Mouse (Mus musculus) left cerebral cortex, postnatal 36 days (tissue): ENCODE measurements around the gene Trim7. TPM values are rescaled to one million over a fixed set of nuclear protein-coding genes. Genes with fewer than 3 reads are reported as not detected.
"Not testable (repeated sequence)": the region's sequence is repeated elsewhere in the genome, so short reads cannot be mapped to it uniquely, and the experiment has no call there.

ENCODE experiments used
- DNase-seq, 2 experiments: peaks; one replicate each; pipeline ENCODE4 v3.0.0; 2021 to 2022; ENCODE audit warnings: low spot score in 2 of 2, mixed read lengths in 1 of 2
- intact Hi-C: fragments of 180-260 bp; cut with DNase I; formaldehyde crosslinking; loops from one replicate; pipeline ENCODE4 v1.15.1; 2025
- total RNA-seq, 2 experiments: library from RNA; stranded (reverse); gene quantifications; 2 replicates each; pipeline ENCODE4 v1.2.3; 2021

The Trim7 gene
- total RNA-seq, 2 experiments from 2014 or later, result 2.5 to 3.0 TPM

GRCm38 (mm10) chr11:48871201-48871772, 45.3 kb downstream of the Trim7 start, which contains the start of gene Irgm1:
TSS of gene Irgm1 (minus strand) at chr11:48871683.
- DNase-seq, result peak in 1 of 2 experiments; percentile 26
- intact Hi-C loops, result loop anchor here (5.0 to 10.0 kb wide), 2 partner anchors 314 to 401 kb away; partner anchors contain the start of gene Btnl9

- peak in 1 of 2 experiments; percentile 25 for DNase-seq
- intact Hi-C loops, result loop anchor here (5.0 to 10.0 kb wide), 2 partner anchors 313 to 400 kb away; partner anchors contain the start of gene Btnl9
Measured at GRCm38 (mm10) chr11:48871817-48872541, 46.0 kb downstream of the Trim7 start.

- DNase-seq, result no peak
- intact Hi-C loops, result loop anchor here (5.0 to 10.0 kb wide), 2 partner anchors 312 to 400 kb away; partner anchors contain the start of gene Btnl9
Measured at GRCm38 (mm10) chr11:48872695-48873300, 46.9 kb downstream of the Trim7 start.

GRCm38 (mm10) chr11:48873591-48874290, 47.8 kb downstream of the Trim7 start:
- no peak for DNase-seq
- intact Hi-C loops, result loop anchor here (1.0 to 10.0 kb wide), 3 partner anchors 230 to 399 kb away; partner anchors contain the start of gene Btnl9

GRCm38 (mm10) chr11:48874465-48874864, 48.5 kb downstream of the Trim7 start:
- intact Hi-C loops, result loop anchor here (1.0 to 10.0 kb wide), 3 partner anchors 229 to 398 kb away; partner anchors contain the start of gene Btnl9
- peak in 1 of 2 experiments; percentile 44 for DNase-seq

GRCm38 (mm10) chr11:48875343-48875837, 49.5 kb downstream of the Trim7 start:
- intact Hi-C loops, result loop anchor here (10.0 kb wide), 1 partner anchor 309 kb away; the partner anchor contains the start of gene Btnl9
- not testable (repeated sequence) for DNase-seq

- DNase-seq, result no peak
- intact Hi-C loops, result loop anchor here (10.0 kb wide), 1 partner anchor 308 kb away; the partner anchor contains the start of gene Btnl9
Measured at GRCm38 (mm10) chr11:48876680-48877079, 50.7 kb downstream of the Trim7 start.

- no peak for DNase-seq
- intact Hi-C loops, result no loop called here
Measured at GRCm38 (mm10) chr11:48898812-48899431, 73.0 kb downstream of the Trim7 start.

GRCm38 (mm10) chr11:48900654-48901566, 75.0 kb downstream of the Trim7 start:
- DNase-seq, intact Hi-C loops: not testable (repeated sequence)

- not testable (repeated sequence) for DNase-seq
Measured at GRCm38 (mm10) chr11:48901567-48901930, 75.6 kb downstream of the Trim7 start.

More at GRCm38 (mm10) chr11:48901567-48901930, 75.6 kb downstream of the Trim7 start:
- intact Hi-C loops, result not testable (repeated sequence)

Other genes starting within 250 kb of the Trim7 start
- 100 to 1,000 TPM; 215 to 226 TPM for gene Rack1, start 25.8 kb upstream of the Trim7 start, total RNA-seq
- gene Trim41, start 8.8 kb upstream of the Trim7 start, total RNA-seq, result 10 to 100 TPM; 61.2 to 62.1 TPM
- 1 to 10 TPM; 1.3 to 3.0 TPM for gene Gm12184, start 515 bp downstream of the Trim7 start, total RNA-seq
- 1 to 10 TPM; 5.2 to 6.2 TPM for gene Irgm1, start 45.5 kb downstream of the Trim7 start, total RNA-seq
- under 1 TPM; 0.16 to 0.22 TPM for gene Gm5431, start 76.1 kb downstream of the Trim7 start, total RNA-seq
- gene Psme2b, start 120.0 kb downstream of the Trim7 start, total RNA-seq, result 1 to 10 TPM in 1 of 2 experiments, under 1 TPM in 1; 0.99 to 1.5 TPM
- not detected for gene Olfr56, start 152.7 kb downstream of the Trim7 start, total RNA-seq
- under 1 TPM; 0.81 to 0.95 TPM for gene 9930111J21Rik1, start 153.3 kb downstream of the Trim7 start, total RNA-seq
- under 1 TPM; 0.15 to 0.20 TPM for gene Gm12185, start 166.1 kb downstream of the Trim7 start, total RNA-seq
- under 1 TPM; 0.39 to 0.43 TPM for gene Tgtp1, start 168.0 kb downstream of the Trim7 start, total RNA-seq
- 1 to 10 TPM; 1.1 to 1.2 TPM for gene 9930111J21Rik2, start 225.1 kb downstream of the Trim7 start, total RNA-seq
- gene Tgtp2, start 238.1 kb downstream of the Trim7 start, total RNA-seq, result under 1 TPM in 1 of 2 experiments, not detected in 1; 0.18 TPM